Mouse (Mus musculus): ENCODE data around the gene Sparc.
A peak's percentile ranks its signal among the peaks of the same experiment; 100 is the strongest.

Gene Sparc

DNA sequence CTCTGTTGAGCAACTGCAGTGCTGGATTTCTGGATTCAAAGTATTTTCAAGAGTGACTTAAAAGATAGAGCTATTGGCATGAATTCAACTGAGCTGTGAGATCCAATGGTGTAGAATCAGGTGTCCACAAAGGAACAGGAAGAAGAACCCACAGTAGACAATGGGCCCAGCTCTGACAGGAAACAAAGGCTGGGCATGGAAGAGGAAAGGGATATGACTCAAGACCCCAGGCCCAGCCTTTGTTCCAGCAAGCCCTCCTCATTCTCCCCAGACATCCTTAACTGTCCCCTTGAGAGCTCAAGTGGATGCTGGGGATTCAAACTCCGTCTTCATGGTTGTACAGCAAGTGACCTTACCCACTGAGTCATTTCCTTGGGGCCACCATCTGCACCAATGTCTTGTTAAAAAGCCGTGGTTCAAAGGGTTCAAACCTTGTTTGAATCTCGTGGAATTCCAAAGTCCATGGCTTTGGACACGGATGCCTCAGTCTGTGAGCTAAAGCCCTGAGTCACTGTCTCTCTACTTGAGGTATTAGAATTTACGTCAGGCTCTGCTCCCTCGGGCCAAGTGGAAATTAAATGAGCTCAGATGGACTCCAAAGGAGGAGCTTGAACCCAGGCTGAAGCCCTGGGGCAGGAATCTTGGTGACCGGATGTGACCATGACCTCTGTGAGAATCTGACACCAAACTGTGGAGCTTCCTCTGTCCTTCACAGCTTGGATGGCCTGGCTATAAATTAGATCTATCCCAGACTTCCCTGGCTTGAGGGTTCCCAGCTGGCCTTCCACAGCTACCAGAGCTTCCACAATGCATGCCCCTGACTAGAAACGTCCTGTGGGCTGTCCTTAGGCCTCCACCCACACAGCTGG, 17.1 kb downstream of the Sparc start:
- no peak for DNase-seq (ENCODE audit: low spot score)

DNA sequence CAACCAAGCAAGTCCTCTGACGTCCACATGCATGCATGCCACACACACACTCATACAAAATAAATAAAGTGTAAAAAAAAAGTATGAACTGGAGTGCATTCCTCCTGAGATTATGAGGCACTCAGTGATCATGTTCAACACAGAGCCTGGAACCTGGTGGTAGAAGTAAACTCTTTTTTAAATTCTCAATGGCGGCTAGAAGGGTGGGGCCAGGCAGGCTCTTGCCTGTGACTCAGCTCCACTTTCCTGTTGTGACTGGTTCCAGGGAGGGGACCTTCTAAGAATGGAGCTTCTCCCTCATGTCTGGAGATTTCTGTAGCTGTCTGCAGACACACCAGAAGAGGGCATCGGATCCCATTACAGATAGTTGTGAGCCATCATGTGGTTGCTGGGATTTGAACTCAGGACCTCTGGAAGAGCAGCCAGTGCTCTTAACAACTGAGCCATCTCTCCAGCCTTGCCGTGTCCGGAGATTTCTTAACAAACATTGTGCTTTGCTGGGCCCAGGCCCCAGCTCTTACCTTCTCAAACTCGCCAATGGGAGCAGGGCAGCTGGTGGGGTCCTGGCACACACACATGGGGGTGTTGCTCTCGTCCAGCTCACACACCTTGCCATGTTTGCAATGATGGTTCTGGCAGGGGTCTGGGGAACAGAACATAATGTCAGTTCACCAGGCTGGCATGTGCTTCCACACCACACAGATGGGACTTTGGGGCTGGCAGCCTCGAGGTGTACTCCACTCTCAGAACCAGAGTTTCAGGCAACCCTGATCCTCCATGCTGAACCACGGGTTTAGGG, 18.1 kb downstream of the Sparc start:
- no peak for DNase-seq (ENCODE audit: low spot score)

DNA sequence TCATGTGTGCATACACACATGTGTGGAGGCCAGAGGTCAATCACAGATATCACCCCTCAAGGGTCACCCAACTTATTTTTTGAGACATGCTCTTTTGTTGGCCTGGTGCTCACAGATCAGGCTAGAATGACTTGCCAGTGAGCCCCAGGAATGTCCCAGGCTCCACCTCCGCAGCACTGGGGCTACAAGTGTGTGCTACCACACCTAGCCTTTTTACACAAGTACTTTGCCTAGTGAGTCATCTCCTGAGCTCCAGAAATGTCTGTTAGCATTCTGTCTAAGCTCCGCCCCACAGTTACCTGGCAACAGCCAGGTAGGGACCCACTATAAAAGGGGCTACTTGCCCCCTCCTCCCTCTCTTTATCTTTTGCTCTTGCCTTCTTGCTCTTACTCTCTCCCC, 22.1 kb downstream of the Sparc start:
- no peak for DNase-seq (ENCODE audit: low spot score)

DNA sequence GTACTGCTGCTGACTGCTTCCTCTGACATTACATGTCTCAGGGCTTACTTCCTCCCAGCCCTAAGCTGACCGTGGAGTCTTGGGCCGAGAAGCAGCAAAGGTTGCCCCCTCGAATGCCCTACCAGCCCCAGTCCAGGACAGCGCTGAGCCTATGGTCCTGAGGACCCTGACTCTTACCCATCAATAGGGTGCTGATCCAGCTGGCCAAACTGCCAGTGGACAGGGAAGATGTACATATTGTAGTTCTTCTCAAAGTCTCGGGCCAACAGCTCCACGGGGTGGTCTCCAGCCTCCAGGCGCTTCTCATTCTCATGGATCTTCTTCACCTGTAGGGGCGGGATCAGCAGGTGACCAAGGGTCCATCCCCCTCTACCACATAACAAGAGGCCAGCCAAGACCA, 24.6 kb downstream of the Sparc start:
- DNase-seq (ENCODE audit: low spot score) = no peak

DNA sequence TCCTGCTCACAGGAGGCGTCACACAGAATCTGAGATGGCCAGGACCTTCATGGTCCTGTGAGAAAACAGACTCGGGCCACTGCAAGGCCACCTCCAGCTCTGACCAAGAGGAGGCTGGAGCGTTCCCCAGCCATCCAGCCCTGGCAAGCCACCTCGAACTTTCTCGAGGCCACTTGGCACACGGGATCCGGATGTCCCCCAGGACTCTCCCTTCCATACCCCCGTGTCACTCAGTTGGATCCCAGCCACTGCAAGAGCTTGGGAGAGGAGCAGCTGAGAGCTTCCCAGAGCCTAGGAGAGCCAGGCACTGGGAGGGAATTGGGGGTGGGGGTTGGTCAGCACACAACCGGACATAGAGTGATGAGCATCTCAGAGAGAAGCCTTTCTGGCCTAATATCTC, 25.5 kb downstream of the Sparc start:
- DNase-seq (ENCODE audit: low spot score) = no peak

DNA sequence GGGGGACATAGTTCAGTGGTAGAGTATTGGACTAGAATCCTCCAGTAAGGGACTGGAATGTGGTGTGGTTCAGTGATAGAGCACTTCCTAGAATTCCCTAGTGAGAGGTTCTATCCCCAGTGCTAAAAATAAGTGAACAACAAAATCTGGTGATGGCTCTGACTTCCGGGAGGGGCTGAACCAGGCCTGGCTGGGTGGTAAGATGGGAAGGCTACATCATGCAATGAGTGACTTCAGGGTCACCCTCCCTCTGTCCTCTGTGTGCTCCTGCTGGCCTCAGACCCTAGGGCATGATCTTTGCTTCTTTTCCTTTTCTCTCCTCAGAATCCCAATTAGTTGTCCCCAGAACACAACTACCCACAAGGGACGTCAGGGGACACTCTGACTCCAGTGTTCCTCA, 25.9 kb downstream of the Sparc start:
- DNase-seq (ENCODE audit: low spot score) = no peak

DNA sequence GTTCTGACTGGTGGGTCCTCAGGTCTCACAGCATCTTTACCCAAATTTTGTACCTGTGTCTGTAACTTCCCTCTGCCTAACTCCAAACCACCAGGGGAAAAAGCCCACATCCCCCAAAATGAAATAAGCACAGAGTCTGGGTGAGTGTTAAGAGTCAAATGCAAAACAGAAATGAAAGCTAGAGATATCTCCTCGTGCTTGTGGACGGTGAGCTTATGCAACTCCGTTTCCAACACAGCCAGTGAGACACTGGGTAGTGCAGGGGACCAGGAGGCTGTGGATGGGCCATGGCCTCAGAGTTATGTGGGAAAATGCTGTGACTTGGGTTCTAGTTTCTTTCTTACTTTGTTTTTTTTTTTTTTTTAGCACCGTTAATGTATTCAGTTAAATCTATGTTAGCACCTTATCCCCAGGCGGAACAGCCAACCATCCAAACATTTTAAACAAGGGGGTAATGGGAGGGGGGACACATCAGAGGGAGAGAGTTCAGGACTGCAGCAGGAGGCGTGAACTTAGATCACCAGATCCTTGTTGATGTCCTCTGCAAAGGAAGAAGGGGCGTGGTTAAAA, 27.8 kb downstream of the Sparc start:
- DNase-seq (ENCODE audit: low spot score) = no peak

DNA sequence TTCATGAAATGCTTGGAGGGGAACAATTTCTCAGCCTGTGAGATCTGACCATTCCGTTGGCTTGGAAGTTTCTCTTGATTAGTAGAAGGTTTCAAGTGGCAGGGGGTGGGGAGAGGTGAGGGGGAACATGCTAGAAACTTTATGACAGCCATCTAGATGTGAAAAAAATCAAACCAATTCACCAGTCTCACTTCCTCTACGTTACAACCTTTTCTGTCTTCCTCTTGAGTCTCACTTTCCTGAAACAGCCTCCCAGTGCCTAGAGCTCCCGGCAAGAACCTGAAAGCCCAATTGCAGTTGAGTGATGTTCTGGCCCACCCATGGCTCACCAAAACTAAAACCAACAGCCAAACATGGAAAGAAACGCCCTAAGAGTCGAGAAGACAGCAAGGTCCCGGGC, 28.4 kb downstream of the Sparc start:
- no peak for DNase-seq (ENCODE audit: low spot score)

DNA sequence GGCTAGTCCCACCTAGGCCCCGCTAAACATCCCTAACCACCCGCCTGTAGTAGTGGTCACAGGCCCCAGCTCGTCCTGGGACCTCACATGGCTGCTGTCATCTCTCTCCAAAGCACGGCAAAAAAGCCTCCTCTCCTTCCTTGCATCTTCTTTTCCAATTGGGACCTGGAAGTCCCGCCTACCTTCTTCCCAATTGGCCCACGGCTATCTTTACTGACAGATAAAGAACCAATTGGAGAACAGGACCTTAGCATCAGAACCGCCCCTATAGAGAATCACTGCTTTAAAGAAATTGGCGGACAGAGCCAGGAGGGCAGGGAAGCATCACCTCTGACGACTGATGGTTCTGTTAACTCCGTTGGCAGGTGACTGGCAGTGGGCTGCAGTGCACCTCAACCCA, 30.5 kb downstream of the Sparc start:
- peak; percentile 55 for DNase-seq (ENCODE audit: low spot score)

DNA sequence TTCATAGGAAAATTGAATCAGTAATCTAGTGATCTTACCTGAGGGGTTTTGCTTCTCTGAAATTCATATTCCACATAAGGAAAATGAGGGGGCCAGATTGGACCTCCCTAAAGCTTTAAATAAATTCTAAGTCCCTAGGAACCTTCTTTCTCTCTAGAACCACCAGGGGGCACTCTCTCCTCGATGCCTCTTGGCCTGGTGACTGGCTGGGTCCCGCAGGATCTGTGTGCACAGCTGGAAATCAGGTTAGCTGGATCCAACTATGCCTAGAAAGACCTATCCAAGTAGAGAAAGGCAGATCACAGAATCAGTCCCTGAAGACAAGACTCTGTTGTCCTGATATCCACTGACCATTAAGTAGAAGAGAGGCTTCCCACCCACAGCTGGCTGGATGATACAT, 33.2 kb downstream of the Sparc start:
- DNase-seq (ENCODE audit: low spot score) = peak; percentile 43

DNA sequence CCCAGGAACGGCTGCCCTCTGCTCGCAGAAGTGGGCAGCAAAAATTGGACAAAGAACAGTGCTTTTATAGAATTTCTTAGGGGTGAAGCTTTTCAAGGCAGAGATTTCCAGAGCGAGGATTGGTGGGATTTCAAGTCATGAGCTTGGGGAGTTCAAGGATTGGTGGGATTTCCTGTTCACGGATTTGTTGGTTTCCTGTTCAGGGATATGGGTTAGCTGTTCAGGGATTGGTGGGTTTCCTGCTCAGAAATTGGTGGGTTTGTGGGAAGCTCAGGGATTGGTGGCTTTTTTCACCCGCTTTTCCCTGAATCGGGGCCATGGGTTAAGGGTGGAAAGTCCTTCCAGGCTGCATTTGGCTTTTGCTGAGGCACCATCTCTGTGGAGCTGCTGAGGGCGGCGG, 35.4 kb downstream of the Sparc start:
- peak; percentile 57 for DNase-seq (ENCODE audit: low spot score)

DNA sequence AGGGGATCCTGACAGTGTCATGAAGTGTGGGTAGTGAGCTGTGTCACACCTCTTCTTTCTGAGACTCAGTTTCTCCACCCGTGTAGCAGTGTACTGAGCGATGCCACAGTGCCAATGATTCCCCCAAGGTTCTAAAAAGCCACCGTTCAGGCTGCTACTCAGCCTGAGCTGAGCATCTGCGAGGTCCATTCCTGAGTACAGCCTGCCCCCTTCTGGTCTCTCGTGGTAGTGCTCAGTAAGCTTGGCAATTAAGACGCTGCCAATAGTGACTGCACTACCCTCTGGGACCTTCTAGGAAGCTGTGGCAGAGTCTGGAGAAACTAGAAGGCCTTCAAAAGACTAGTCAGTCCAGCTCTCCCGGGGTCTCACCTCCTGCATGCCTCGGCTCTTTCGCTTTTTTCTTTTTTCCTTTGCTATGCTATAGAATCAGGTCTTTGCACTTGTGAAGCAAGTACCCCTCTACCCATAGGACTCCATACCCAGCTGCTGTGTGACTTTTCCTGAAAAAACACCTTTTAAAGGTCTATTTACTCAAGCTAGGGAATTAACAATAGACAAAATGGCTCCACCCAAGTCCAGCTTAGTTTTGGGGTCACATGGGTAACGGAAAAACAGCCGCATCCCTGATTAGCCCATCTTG, 36.4 kb downstream of the Sparc start:
- DNase-seq (ENCODE audit: low spot score) = peak; percentile 75

DNA sequence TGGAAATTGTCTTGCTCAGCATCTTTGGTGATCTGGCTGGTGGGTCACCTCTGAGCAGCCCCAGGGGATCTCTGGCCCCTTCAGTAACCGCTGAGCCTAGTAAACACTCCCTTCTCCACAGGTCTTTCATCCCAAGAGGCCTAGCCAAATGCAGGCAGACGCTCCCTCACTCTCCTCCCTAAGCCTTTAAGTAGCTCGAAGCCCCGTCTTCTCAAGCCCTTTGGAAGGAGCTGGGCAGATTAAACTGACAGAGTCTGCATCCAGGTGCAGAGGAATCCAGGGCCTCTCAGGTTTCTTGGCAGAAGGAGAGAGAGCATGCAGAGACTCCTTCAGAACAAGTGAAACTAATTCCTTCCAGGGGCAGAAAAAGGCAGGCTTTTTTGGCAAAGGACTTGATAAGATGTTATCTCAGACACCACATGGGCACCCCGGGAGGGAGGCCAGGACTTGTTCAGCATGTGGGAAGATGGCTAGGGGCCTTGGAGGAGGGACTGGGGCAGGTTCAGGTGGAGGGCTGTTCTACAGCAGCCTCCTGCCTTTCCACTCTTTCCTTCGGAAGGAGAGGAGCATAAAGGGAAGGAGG, 39.4 kb downstream of the Sparc start:
- no peak for DNase-seq (ENCODE audit: low spot score)

DNA sequence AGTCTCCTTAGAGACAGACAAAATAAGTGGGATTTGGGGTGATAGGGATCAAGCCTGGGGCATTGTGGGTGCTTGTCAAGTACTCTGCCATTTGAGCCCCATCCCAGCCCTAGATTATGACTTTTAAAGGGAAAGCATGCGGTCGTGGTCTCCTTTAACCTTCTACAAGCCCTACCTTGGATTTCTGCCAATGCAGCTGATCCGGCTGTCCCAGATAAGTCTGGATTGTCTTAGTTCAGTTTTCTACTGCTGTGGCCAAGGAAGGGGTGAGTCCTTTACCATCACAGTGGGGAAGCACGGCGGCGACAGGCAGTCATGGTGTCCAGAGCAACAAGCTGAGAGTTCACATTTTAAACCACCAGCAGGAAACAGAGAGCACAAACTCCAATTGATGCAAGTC, 42.1 kb downstream of the Sparc start:
- DNase-seq (ENCODE audit: low spot score) = no peak

DNA sequence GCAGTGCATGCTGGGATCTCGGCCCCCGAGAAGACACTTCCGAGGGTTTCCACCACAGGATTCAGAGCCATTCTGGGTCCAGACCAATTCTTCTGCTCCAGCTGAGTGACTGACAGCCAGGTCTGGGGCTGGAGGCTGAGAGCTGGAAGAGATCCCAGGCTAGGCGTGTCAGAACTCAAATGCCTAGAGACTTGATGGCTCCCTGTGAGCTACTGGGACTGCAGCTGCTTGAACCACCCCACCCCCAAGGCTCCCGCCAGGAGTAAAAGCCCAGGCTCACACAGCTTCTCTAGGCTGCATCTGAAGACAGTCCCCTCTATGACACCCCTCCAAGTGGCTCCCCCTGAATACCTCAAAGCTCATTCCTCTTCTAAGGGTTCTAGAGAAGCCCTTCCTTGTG, 44.6 kb downstream of the Sparc start:
- DNase-seq (ENCODE audit: low spot score) = no peak

DNA sequence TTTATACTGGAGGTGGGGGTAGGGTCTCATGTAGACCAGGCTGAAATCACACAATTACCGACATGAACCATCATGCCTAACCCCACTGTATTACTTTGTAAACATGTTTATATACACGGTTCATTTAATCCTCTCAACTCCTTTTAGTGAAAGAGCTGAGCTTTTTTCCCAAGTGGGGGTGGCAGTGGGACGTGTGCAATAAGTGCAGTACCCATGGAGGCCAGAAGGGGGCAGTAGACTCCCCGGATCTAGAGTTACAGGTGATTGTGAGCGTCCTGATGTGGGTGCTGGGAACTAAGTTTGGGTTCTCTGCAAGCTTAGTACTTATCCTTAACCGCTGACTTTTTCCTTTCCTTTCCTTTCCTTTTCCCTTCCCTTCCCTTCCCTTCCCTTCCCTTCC, 49.1 kb downstream of the Sparc start:
- peak; percentile 54 for DNase-seq (ENCODE audit: low spot score)

DNA sequence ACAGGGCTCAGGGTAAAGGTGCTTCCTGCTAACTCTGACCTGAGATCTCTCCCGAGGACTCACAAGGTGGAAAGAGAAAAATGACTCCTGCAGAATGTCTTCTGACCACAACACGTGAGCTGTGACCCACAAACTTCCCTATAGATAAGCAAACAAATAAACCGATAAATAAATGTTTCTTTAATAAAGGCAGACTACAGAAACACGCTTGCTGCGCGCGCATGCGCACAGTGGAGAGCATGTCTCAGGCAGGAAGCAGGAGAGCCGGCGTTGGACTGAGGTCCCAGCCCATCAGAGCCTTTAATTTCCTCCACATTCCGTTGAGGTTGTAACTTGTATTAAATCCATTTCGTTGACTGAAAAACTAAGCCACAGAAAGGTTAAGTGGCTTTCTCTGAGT, 49.6 kb downstream of the Sparc start:
- no peak for DNase-seq (ENCODE audit: low spot score)

DNA sequence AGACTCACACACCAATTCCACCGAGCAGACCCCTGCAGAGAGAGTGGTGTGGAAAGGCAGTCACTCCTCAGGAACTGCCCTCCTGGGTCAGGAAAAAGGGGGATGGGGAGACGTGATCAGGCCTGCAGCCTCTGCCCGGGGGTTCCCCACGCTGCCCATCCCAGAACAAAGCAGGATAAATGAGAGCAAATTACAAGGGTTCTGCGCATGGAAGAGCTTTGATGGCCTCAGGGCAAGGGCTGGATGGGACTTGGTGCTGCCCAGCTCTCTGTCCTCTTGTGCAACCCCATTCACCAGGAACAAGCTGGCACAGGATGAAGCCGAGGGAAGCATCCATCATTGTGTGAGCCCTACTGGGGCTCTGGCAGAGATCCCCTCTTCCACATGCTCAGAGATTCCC, 51.0 kb downstream of the Sparc start:
- no peak for DNase-seq (ENCODE audit: low spot score)

DNA sequence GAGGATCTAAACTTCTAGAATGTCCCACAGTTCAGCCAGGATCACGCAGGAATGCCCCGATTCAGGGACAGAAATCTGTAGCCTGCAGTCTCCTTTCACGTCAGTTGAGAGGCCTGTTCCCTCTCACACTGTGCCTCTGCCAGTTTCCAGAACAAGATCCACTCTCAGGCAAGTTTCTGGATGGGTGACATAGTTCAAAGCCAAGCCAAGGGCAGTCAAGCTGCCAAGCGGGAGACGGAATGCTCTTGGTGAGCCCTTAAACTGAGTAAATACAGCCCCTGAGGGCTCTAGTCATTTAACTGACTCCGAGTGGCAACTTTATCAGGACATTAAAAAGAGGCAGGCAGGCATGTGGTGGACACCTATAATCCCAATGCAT, 53.9 kb downstream of the Sparc start:
- no peak for DNase-seq (ENCODE audit: low spot score)

DNA sequence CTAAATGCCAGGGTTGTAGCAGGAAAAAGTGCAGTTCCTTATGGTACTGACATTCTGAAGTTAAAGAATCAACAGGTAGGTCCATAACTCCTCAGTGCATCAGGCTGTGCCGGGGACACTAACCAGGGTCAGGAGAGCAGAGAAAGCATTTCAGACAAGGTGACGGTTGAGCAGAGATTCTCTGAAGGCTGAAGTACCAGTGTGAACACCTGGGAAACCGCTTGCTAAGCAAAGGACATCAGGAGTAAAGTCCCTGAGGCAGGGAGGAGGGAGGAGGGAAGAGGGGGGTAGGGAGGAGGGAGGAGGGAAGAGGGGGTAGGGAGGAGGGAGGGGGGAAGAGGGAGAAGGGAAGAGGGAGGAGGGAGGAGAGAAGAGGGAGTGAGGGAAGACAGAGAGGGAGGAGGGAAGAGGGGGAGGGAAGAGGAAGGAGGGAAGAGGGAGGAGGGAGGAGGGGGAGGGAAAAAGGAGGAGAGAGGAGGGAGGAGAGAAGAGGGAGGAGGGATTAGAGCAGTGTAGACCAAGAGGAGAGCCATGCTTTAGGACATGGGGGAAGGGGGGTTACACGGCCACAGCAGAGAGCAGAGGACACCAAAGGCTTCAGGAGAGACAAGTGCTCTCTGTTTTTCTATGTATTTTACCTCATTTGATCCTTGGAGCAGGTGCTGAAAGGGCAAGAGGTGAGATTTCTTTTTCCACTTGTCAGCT, 54.4 kb downstream of the Sparc start:
- no peak for DNase-seq (ENCODE audit: low spot score)

DNA sequence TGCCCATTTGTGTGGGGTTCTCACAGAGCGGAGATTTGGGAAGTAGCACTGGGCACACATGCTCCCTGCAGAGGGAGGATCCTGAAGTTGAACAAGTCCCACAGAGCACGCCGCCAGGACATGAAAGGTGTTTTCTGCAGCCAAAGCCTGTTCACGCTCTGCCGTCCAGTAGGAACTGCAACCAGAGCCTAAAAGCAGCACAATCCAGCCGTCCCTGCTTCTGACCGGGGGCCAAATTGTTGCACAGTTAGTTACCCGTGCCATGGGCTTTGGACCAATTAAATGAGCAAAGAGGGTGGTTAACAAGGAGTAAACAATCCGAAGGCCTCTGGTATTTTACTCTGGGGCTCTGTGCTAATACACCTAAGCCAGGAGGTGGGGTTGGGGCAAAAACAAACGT, 55.2 kb downstream of the Sparc start:
- no peak for DNase-seq (ENCODE audit: low spot score)

DNA sequence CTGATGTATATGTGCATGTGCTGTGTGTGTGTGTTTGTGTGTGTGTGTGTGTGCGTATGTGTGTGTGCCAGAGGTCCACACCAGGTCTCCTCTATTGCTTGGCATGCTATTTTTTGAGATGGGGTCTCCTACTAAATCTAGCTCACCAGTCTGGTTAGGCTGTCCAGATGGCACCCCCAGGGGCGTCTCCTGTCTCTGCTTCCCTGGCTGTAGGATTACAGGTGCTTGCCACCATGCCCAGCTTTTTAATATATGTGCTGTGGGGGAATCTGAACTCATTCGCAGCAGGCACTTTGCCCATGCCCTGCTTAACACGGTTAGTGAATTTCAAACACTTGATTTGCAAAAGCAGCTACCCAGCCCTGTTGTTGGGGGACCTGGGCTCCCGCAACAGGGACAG, 57.1 kb downstream of the Sparc start:
- DNase-seq (ENCODE audit: low spot score) = no peak

Measured in testis, postnatal 14 days (tissue).